Comparison of ENCODE assay signal across 23 mouse cellular contexts in genomic region chr2:180830607-180831006, GRCm38 (mm10). TPM values are rescaled to one million over a fixed set of nuclear protein-coding genes. Genes with fewer than 3 reads are reported as not detected.
"Had no signal": no experiment of that assay in that cellular context is flagged by ENCODE, and none has a peak within 500 bp of the region (broad histone marks: within the 10 kb centered on the region; RNA-seq: fewer than 3 reads in every experiment).

No protein-coding gene starts in this region.

- H3K9me3 ChIP-seq: liver, embryonic 15.5 days; lung, embryonic 15.5 days; midbrain, embryonic 13.5 days; midbrain, embryonic 15.5 days; neural tube, embryonic 12.5 days; stomach, embryonic 15.5 days had no signal

- H3K27ac ChIP-seq: liver, embryonic 15.5 days; lung, embryonic 15.5 days; macrophage; midbrain, embryonic 13.5 days; midbrain, embryonic 15.5 days; neural tube, embryonic 12.5 days; stomach, embryonic 15.5 days; stomach, postnatal 0 days had no signal

- H3K4me1 ChIP-seq: liver, embryonic 15.5 days; lung, embryonic 15.5 days; stomach, embryonic 15.5 days had no signal

- H3K9ac ChIP-seq: liver, embryonic 15.5 days; liver, postnatal 0 days; lung, embryonic 15.5 days; midbrain, embryonic 13.5 days; midbrain, embryonic 15.5 days; neural tube, embryonic 12.5 days; stomach, embryonic 15.5 days had no signal

- H3K36me3 ChIP-seq: liver, embryonic 15.5 days; lung, embryonic 15.5 days; midbrain, embryonic 13.5 days; midbrain, embryonic 15.5 days; neural tube, embryonic 12.5 days; stomach, embryonic 15.5 days had no signal

- H3K27me3 ChIP-seq: liver, embryonic 15.5 days; midbrain, embryonic 13.5 days; midbrain, embryonic 15.5 days; neural tube, embryonic 12.5 days; stomach, embryonic 15.5 days had no signal

- H3K4me3 ChIP-seq: liver, embryonic 15.5 days; lung, embryonic 15.5 days; midbrain, embryonic 13.5 days; midbrain, embryonic 15.5 days; neural tube, embryonic 12.5 days; stomach, embryonic 15.5 days had no signal

- H3K4me2 ChIP-seq: liver, embryonic 15.5 days; lung, embryonic 15.5 days; midbrain, embryonic 11.5 days; midbrain, embryonic 13.5 days; midbrain, embryonic 15.5 days; neural tube, embryonic 12.5 days; stomach, embryonic 15.5 days had no signal

- DNase-seq: liver, postnatal 0 days; lung, adult 2 months; lung, postnatal 14 days; lung, postnatal 36 days; right cerebral cortex, postnatal 14 days; thymus, adult 2 months; thymus, postnatal 25 days; thymus, postnatal 4 days had no signal

RNA-seq across cellular contexts. Expression of gene Bhlhe23, which starts 53.9 kb away (rescaled TPM):
- total RNA-seq: megakaryocyte progenitor cell, adult 5-6 weeks; monocyte, adult 5-6 weeks; neutrophil, adult 5-6 weeks had no signal
- polyA plus RNA-seq: liver, embryonic 15.5 days; liver, postnatal 0 days; lung, adult 2 months; lung, embryonic 15.5 days; lung, postnatal 0 days; macrophage; spleen, adult 2 months; stomach, postnatal 0 days; urinary bladder, adult 2 months had no signal
